Mouse (Mus musculus) embryo, embryonic 9.5 days (tissue): ENCODE results near the gene Gm20481.
"Not testable (repeated sequence)": the region's sequence is repeated elsewhere in the genome, so short reads cannot be mapped to it uniquely, and the experiment has no call there.

Experiments
- DNase-seq: peaks from one replicate; pipeline ENCODE4 v3.0.0-alpha.2; 2017; ENCODE audit errors: extremely low spot score

Gm20481 gene

GRCm38 (mm10) chr17:34951636-34952377, 17.9 kb upstream of the Gm20481 start:
- DNase-seq = peak; percentile 40

- peak; percentile 91 for DNase-seq
Observed at GRCm38 (mm10) chr17:34952378-34953040, 17.2 kb upstream of the Gm20481 start.

- DNase-seq = no peak
Observed at GRCm38 (mm10) chr17:34953258-34953657, 16.5 kb upstream of the Gm20481 start.

- DNase-seq = no peak
Observed at GRCm38 (mm10) chr17:34953904-34954303, 15.8 kb upstream of the Gm20481 start.

- no peak for DNase-seq
Observed at GRCm38 (mm10) chr17:34954831-34955230, 14.9 kb upstream of the Gm20481 start.

GRCm38 (mm10) chr17:34955884-34956283, 13.8 kb upstream of the Gm20481 start:
- no peak for DNase-seq

GRCm38 (mm10) chr17:34956340-34956739, 13.4 kb upstream of the Gm20481 start:
- DNase-seq = no peak

GRCm38 (mm10) chr17:34957291-34957690, 12.4 kb upstream of the Gm20481 start:
- DNase-seq = not testable (repeated sequence)

- DNase-seq = not testable (repeated sequence)
Observed at GRCm38 (mm10) chr17:34957966-34958365, 11.7 kb upstream of the Gm20481 start.

DNA sequence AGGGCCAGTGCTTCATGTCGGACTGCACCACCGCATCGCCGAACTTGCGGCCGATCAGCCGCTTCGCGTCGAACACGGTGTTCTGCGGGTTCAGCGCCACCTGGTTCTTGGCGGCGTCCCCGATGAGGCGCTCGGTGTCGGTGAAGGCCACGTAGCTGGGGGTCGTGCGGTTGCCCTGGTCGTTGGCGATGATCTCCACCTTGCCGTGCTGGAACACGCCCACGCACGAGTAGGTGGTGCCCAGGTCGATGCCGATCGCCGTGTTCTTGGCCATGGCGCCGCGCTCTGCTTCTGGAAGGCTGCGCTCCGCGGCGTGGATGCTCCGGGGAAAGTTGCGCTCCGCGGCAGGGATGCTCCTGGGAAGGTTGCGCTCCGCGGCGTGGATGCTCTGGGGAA, 11.0 kb upstream of the Gm20481 start:
- not testable (repeated sequence) for DNase-seq

DNA sequence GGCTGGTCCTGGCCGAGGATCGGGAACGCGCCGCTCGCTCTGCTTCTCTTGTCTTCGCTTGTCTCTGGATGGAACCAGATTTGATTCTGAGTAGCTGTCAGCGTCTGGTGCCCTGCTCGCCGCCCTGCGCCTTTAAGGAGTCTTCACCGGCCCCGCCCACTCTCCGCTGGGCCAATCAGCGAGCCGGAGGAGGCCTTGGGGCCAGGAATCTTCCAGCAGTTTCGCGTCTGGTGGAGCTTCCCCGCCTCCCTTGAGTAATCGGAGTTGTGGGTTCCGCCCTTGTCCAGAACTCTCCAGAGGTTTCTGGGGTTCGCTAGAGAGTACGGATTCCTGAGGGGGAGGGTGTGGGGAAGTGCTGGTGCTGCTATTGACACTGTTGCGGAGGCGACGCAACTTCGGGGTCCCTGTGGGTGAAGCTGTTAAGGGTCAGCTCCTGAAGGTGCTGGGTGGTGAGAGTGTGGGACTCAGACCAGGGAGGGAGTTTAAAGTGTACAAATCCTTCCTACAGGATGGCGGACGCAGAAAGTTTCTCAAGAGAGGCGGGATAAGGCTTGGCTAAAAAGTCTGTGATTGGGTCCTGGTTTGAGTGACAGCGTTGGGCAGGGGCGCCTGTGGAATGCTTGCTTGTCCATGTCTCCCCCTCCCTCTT, 10.5 kb upstream of the Gm20481 start, which contains the start of gene Hspa1b:
Gene Hspa1b (minus strand): TSS at position 109 of the 649 bp plus-strand sequence.
- DNase-seq = peak; percentile 84

- no peak for DNase-seq
Observed at GRCm38 (mm10) chr17:34959881-34960515, 9.7 kb upstream of the Gm20481 start.

DNA sequence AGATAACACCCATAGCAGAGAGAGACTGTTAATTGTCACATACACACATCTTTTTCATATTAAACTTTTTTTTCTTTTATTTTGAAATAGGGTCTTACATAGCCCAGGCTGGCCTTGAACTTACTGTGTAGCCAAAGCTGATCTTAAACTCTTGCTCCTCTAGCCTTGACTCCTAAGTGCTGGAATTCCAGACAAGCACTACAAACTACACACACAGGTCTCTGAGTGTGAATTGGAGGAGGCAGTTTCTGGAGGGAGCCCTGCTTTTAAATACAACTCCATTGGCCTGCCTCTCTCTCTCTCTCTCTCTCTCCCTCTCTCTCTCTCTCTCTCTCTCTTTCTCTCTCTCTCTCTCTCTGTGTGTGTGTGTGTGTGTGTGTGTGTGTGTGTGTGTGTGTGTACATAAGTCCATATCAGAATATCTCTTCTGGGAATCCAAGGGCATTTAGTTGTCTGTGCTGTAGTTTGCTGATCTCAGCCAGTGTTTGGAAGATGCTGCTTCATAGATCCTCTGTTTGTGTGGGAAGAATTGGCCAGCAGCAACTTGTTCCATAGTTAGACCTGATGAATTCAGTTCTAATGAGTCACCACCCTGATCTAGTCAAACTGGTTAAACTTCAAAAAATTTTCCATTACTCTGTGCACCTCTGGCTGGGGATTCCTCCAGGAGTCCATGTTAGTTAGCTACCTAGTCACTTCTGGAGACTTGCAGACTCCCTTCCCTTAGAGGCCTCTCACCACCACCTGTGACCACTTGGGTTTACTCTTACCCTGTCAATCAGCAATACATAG, 8.8 kb upstream of the Gm20481 start:
- DNase-seq = no peak

GRCm38 (mm10) chr17:34962125-34962524, 7.6 kb upstream of the Gm20481 start:
- DNase-seq = no peak

DNA sequence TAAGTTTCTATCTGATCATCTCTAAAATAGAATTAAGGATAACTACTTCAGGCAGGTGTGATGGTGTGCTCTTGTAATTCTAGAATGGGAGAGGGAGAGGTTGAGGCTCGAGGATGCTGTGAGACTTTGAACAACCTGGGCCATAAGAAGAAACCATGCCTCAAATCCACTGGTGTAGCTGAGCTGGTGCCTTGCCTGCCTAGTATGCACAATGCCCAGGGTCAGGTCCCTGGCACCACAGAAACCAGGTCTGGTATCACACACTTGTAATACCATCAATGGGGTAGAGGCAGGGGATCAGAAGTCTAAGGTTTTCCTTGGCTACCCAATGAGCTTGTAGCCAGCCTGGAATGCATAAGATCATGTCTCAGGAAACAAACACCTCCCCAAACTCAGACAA, 6.9 kb upstream of the Gm20481 start:
- DNase-seq = no peak

- peak; percentile 22 for DNase-seq
Observed at GRCm38 (mm10) chr17:34964640-34965049, 5.1 kb upstream of the Gm20481 start.

DNA sequence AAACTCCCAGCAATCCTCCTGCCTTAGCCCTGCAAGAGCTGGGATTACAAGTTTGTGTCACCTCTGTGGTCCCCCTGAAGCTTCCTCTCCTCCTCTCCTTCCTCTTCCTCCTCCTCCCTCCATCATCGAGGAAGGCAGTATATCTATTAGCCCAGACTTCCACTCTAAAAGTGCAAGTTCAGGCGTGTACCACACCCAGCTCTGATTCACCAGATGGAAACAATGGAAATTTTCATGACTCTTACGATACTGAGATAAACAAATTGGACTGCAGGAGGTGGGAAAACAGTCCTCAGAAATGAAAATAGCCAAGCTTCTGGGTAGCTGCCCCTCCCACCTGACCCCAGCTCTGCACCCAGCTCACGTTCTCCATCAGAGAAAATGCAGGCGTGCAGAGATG, 4.1 kb upstream of the Gm20481 start:
- no peak for DNase-seq

DNA sequence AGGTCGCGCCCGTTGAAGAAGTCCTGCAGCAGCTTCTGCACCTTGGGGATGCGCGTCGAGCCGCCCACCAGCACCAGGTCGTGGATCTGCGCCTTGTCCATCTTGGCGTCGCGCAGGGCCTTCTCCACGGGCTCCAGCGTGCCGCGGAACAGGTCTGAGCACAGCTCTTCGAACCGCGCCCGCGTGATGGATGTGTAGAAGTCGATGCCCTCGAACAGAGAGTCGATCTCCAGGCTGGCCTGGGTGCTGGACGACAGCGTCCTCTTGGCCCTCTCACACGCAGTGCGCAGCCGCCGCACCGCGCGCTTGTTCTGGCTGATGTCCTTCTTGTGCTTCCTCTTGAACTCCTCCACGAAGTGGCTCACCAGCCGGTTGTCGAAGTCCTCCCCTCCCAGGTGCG, 1.1 kb downstream of the Gm20481 start:
- DNase-seq = not testable (repeated sequence)

DNA sequence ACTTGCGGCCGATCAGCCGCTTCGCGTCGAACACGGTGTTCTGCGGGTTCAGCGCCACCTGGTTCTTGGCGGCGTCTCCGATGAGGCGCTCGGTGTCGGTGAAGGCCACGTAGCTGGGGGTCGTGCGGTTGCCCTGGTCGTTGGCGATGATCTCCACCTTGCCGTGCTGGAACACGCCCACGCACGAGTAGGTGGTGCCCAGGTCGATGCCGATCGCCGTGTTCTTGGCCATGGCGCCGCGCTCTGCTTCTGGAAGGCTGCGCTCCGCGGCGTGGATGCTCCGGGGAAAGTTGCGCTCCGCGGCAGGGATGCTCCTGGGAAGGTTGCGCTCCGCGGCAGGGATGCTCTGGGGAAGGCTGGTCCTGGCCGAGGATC, 2.0 kb downstream of the Gm20481 start:
- DNase-seq = not testable (repeated sequence)

GRCm38 (mm10) chr17:34972069-34972749, 2.5 kb downstream of the Gm20481 start, which contains the start of the genes Hspa1a and Hspa1l:
TSS of gene Hspa1a (minus strand) at chr17:34972156.
TSS of gene Hspa1l (plus strand) at chr17:34972703.
- peak; percentile 77 for DNase-seq
